Mouse (Mus musculus) testis, adult 2 months (tissue): Measurements from ENCODE around the gene Bbs7.

ENCODE experiments used
- CTCF ChIP-seq: fragments of 200-500 bp; IDR thresholded peaks from 2 replicates; pipeline ENCODE4 v1.5.1; 2012; ENCODE audit warnings: low read depth, mild to moderate bottlenecking, inconsistent platforms, low read length, moderate library complexity; ENCODE audit not compliant: control insufficient read depth, insufficient read depth, insufficient replicate concordance
- POLR2A ChIP-seq: fragments of 200-500 bp; IDR thresholded peaks from 2 replicates; pipeline ENCODE4 v1.6.1; 2012; ENCODE audit warnings: low read depth, mild to moderate bottlenecking, inconsistent platforms, low read length, moderate library complexity; ENCODE audit not compliant: control insufficient read depth

GRCm38 (mm10) chr3:36531979-36532542, 81.2 kb downstream of the Bbs7 start:
- TF ChIP-seq CTCF: no peak
- no peak for TF ChIP-seq POLR2A
